Mouse (Mus musculus) gastrocnemius, adult 2 months (tissue): ENCODE results near the gene Cep57. TPM values are rescaled to one million over a fixed set of nuclear protein-coding genes. Genes with fewer than 3 reads are reported as not detected.
A peak's percentile ranks its signal among the peaks of the same experiment; 100 is the strongest.

ENCODE experiments used
- DNase-seq: peaks from one replicate; pipeline ENCODE4 v3.0.0; 2022
- H3K27ac ChIP-seq: fragments of 200-600 bp; 2 replicates; pipeline ENCODE4 v1.8.1; 2022; ENCODE audit warnings: mild to moderate bottlenecking
- H3K4me3 ChIP-seq: fragments of 200-600 bp; 2 replicates; pipeline ENCODE4 v1.8.1; 2022; ENCODE audit warnings: mild to moderate bottlenecking, moderate library complexity
- CTCF ChIP-seq: fragments of 200-600 bp; IDR thresholded peaks from 2 replicates; pipeline ENCODE4 v1.8.1; 2022; ENCODE audit warnings: antibody characterized with exemption, mild to moderate bottlenecking, moderate library complexity
- intact Hi-C: fragments of 180-260 bp; cut with DNase I; formaldehyde crosslinking; loops from one replicate; pipeline ENCODE4 v1.15.1; 2025
- long read RNA-seq, 2 experiments: library from polyadenylated mRNA; stranded (forward); transcript quantifications; one replicate each; pipeline ENCODE4 v2.0.0; 2021
- total RNA-seq, 2 experiments: library from RNA; stranded (reverse); gene quantifications; 2 replicates each; pipeline ENCODE4 v1.2.3; 2021

Cep57 gene
- 1 to 10 TPM; 5.7 to 7.0 TPM for total RNA-seq
- long read RNA-seq, experiment 1, partial matches to known transcripts = 0 of 1 reads
- long read RNA-seq, experiment 1, other reads (novel, unspliced or antisense) = 0 of 1 reads
- long read RNA-seq, experiment 2, partial matches to known transcripts = 0 of 9 reads
- long read RNA-seq, experiment 2, other reads (novel, unspliced or antisense) = 5 of 9 reads

- DNase-seq = peak; percentile 94
- Histone ChIP-seq H3K27ac (peak within 1 kb of the TSS; percentile 98), H3K4me3 (peak within 1 kb of the TSS; percentile 86)
- no peak for TF ChIP-seq CTCF
- intact Hi-C loops = loop anchor here (5.0 to 10.0 kb wide), 3 partner anchors 582 to 958 kb away; partner anchors contain the start of genes Ankrd49, Ccdc82, Cwc15 and Jrkl
These were observed at the start of gene Cep57 for GRCm38 (mm10) chr9:13826832-13827405. TSS of gene Cep57 (minus strand) at chr9:13827107.

DNA sequence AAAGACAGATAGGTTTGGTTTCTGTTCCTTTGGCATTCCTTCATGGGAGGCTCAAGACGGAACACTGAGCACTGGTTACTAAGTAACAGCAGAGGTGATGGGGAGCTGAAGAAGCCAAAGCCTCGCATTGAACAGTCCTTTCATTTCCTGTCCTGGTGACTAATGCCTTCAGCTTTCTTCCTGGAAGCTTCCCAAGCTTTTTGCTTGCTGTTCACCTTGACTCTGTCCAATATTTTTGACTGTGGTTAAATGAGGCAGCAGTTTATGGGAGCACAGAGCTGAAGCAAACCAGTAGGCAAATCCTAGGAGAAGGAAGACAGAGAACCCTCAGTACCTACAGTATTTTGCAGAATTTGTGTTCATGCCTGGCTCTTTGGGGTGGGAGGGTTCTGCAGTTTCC lies 48.4 kb upstream of the Cep57 start:
- H3K4me3 ChIP-seq = no peak overlapping the region
- intact Hi-C loops = no loop called here
- H3K27ac ChIP-seq = peak overlapping the region; percentile 16
- DNase-seq = no peak
- no peak for TF ChIP-seq CTCF

GRCm38 (mm10) chr9:13874359-13874758 lies 47.5 kb upstream of the Cep57 start:
- intact Hi-C loops = no loop called here
- no peak overlapping the region for H3K4me3 ChIP-seq
- H3K27ac ChIP-seq = no peak overlapping the region
- peak; percentile 37; the same call in 1 of the 2 replicates for TF ChIP-seq CTCF
- no peak for DNase-seq

DNA sequence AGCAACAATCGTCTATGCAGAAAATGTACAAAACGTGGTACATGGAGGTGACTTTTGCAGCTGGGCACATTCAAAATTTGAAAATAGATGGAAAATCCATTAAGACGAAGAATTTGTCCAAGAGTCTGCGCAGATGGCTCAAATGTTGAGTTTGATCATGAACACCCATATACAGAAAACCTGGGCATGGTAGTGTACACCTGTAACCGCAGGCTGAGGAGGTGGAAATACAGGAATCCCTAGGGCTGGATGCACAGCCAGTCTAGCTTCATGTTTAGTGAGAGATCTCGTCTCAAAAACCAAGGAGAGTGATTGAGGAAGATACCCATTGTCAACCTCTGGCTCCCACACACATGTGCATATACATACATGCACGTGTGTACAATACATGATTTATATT lies 44.7 kb upstream of the Cep57 start:
- no peak for DNase-seq
- no peak overlapping the region for H3K4me3 ChIP-seq
- H3K27ac ChIP-seq = no peak overlapping the region
- intact Hi-C loops = no loop called here
- no peak for TF ChIP-seq CTCF

DNA sequence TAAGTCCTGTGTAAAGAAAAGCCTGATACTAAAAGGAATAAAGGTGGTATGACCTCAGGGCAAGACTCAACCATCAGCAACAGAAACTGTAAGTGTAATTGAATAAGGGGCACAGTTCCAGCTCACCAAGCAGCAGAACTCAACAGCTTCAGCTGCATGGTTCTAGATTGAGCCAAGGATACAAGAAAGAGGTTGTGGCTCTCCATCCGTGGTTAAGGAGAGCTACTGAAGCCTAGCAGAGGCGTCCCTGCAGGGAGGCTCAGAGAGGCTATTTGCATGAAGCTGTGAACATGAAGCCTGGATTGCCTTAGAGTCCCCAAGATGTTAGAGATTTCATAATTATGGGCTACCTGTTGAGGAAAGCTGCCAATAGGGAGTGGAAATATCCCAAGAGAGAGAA lies 40.7 kb upstream of the Cep57 start:
- no peak for DNase-seq
- intact Hi-C loops = no loop called here

GRCm38 (mm10) chr9:13856777-13857176 lies 29.9 kb upstream of the Cep57 start:
- Histone ChIP-seq H3K27ac (no peak overlapping the region), H3K4me3 (no peak overlapping the region)
- intact Hi-C loops = no loop called here
- no peak for DNase-seq
- TF ChIP-seq CTCF = no peak

More for the DNA sequence above, 40.7 kb upstream of the Cep57 start:
- Histone ChIP-seq H3K4me3 (no peak overlapping the region), H3K27ac (no peak overlapping the region)
- TF ChIP-seq CTCF = no peak

- no peak overlapping the region for H3K4me3 ChIP-seq
- no peak overlapping the region for H3K27ac ChIP-seq
- intact Hi-C loops = no loop called here
- no peak for DNase-seq
- TF ChIP-seq CTCF = no peak
These were observed 29.3 kb upstream of the Cep57 start for GRCm38 (mm10) chr9:13856247-13856646.

DNA sequence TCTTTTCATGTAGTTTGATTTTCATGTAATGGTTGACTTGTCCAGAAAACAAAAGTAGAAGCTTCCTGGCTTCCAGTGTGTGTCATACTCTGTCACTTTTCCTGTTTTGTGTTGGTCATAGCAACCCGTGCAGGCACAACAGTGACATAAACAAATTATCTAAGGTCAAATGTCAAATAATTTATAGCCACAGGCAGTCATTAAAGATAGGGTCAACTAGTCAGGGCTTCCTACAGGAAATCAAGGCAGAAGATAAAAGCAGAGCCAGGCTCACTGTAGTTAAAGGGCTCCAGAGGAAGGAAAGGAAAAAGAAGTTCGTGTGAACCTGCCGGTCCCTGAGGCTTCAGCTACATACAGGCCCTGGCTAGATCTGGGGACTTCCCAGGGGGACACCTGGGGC lies 27.0 kb upstream of the Cep57 start:
- H3K4me3 ChIP-seq = no peak overlapping the region
- intact Hi-C loops = no loop called here
- H3K27ac ChIP-seq = no peak overlapping the region
- TF ChIP-seq CTCF = no peak
- DNase-seq = no peak

- H3K4me3 ChIP-seq = no peak overlapping the region
- TF ChIP-seq CTCF = peak; percentile 64
- intact Hi-C loops = no loop called here
- DNase-seq = no peak
- no peak overlapping the region for H3K27ac ChIP-seq
These were observed 21.9 kb upstream of the Cep57 start for GRCm38 (mm10) chr9:13848481-13849480.

- TF ChIP-seq CTCF = no peak
- no peak overlapping the region for H3K27ac ChIP-seq
- intact Hi-C loops = no loop called here
- H3K4me3 ChIP-seq = no peak overlapping the region
- no peak for DNase-seq
These were observed 20.7 kb upstream of the Cep57 start for GRCm38 (mm10) chr9:13847591-13847990.

DNA sequence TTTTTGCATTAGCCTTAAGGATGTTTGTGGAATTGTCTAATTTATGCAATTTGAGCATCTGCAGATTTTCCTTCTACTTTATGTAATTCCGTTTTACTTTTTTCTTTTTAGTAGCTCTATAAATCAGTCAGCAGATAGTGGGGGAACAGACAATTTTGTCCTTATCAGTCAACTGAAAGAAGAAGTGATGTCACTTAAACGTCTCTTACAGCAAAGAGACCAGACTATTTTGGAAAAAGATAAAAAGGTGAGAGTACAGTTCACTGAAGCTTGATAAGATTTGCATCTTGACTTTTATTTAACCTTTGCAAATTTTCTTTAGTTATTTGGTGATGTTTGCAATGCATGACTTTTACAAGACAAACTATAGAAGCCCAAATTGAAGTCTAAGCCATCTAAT lies 9.8 kb upstream of the Cep57 start:
- intact Hi-C loops = no loop called here
- no peak for DNase-seq
- H3K4me3 ChIP-seq = no peak overlapping the region
- no peak for TF ChIP-seq CTCF
- no peak overlapping the region for H3K27ac ChIP-seq

DNA sequence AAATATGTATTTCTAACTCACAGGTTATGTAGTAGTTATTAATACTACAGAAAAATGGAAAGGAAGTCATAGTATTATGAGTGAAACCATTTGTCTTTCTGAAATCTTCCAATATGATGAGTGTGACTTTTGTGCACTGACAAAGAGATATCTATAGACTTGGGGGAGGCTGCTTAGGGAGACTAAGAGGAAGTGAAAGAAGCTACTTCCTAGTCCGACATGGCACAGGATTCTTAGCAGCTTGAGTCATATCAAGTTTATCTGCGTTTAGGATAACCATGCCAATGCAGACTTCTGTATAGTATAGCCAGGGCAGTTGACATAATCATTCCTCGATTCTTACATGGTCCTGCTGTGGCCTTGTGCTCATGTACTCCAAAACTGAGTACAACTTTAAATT lies 8.3 kb upstream of the Cep57 start:
- TF ChIP-seq CTCF = no peak
- H3K27ac ChIP-seq = no peak overlapping the region
- H3K4me3 ChIP-seq = no peak overlapping the region
- intact Hi-C loops = no loop called here
- no peak for DNase-seq

DNA sequence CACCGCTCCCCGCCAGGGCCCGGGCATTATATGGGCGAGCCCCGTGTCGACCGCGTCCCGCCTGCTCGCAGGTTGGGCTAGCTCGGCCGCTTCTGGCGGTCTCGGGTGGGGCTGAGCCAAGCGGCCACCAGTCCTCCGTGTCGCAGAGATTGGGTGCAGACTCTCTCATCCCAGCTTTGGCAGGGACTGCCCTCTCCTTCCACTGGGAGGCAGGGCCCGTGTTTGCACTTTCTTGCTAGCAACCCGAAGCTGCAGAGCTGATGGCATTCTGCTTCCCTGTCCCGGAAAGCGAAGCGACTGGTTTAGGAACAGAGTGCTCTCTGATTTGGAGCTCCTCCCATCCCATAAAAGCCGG lies 1.2 kb upstream of the Cep57 start:
- intact Hi-C loops = loop anchor here (5.0 to 10.0 kb wide), 3 partner anchors 583 to 957 kb away; partner anchors contain the start of genes Ankrd49, Ccdc82, Cwc15 and Jrkl
- peak overlapping the region; percentile 86 for H3K4me3 ChIP-seq
- H3K27ac ChIP-seq = peak overlapping the region; percentile 98
- TF ChIP-seq CTCF = no peak
- DNase-seq = no peak
